Mouse (Mus musculus) layer of hippocampus, postnatal 36 days (tissue): ENCODE measurements around the gene Tbxa2r. TPM values are rescaled to one million over a fixed set of nuclear protein-coding genes. Genes with fewer than 3 reads are reported as not detected.

Experiments
- DNase-seq, 2 experiments: peaks; one replicate each; pipeline ENCODE4 v3.0.0; 2022
- total RNA-seq, 2 experiments: library from RNA; stranded (reverse); gene quantifications; 2 replicates each; pipeline ENCODE4 v1.2.3; 2021

Tbxa2r gene
- total RNA-seq, 2 experiments from 2014 or later = 0.91 to 1.1 TPM

DNA sequence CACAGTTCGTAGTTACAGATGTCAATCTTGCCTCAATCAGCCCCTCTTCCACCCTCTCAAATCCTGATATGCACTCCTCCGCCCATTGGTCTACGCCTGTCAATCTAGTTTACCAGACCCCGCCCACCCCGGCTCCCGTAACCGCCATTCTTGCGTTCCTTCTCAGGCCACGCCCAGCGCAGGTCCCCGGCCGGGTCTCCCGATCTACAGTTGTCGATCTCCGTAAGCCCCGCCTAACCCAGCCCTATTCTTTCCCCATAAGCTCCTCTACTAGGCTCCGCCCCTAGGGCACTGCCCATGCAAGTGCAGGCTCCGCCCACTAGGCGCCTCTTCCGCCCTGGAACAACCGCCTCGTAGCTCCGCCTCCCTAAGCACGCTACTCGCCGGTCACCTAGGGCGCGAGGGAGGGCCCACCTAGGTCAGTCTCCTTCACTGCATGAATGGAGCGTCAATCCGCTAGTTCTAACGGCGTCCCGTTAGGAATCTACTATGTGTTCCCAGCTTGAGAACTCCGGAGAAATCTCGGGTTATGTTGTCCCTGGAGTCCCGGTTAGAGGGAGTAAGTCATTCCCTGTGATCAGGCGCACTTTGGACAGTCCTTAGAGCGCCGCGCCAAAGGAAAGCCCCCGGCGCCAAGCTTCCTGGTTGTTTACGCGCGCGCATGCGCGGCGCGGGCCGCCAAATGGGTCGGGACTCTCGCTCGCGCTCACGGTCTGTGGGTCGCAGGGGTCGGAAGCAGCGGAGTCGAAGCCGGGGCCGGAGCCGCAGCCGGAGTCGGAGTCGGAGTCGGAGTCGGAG is 7.8 kb upstream of the Tbxa2r start, which contains the start of gene Cactin:
Cactin (plus strand) TSS at position 554 of the 798 bp plus-strand sequence.
- DNase-seq = peak; percentile 99 to 100

DNA sequence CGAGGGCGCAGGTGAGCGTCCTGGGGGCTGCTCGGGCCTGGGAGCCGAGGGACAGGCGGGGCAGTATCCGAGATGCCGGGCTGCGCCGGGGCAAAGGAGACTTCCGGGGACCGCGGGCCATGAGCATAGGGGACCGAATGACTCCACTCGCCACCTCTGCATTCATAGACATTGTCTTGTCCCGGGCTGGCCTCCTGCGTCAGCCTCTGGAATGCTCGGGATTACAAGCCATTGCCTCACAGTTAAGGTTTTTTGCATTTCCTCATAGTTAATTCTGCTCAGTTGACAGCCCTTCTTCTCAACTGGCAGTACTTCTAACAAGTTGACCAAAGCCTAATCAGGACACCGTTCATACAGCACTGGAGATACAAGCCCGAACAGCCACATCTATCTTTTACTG is 7.1 kb upstream of the Tbxa2r start:
- DNase-seq = no peak

DNA sequence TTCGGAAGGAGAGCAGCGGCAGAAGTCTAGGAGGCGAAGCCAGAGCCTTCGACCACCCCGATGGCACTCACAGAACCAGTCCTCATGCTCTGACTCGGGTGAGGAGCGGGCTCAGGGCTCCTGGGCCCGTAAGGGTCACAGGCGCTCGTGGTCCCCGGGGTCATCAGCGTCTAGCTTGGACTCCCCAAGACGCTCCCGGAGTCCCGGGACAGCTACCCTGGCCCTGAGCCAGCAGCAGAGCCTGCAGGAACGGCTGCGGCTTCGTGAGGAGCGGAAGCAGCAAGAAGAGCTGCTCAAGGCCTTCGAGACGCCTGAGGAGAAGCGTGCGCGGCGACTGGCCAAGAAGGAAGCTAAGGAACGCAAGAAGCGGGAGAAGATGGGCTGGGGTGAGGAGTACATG is 6.1 kb upstream of the Tbxa2r start:
- DNase-seq = no peak

DNA sequence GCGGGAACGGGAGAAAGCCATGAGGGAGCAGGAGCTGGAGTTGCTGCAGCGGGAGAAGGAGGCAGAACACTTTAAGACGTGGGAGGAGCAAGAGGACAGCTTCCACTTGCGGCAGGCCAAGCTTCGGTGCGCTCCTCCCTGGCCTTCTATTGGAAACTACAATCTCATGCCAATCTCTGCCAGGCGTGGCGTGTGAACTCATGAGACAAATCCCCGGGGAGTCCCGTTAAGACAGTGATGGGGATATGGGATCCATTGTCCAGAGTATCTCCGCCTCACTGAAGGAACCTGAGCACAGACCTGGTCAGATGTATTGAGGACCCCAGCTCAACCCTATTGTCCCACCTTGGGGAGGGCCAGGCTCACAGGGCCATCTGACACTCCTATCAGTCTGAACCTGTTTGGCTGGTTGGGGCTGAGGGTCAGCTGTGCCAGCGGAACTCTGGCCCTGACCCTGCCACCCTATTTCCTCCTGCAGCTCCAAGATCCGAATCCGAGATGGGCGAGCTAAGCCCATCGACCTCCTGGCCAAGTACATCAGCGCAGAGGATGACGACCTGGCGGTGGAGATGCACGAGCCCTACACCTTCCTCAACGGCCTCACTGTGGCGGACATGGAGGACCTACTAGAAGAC is 5.3 kb upstream of the Tbxa2r start:
- DNase-seq = no peak

DNA sequence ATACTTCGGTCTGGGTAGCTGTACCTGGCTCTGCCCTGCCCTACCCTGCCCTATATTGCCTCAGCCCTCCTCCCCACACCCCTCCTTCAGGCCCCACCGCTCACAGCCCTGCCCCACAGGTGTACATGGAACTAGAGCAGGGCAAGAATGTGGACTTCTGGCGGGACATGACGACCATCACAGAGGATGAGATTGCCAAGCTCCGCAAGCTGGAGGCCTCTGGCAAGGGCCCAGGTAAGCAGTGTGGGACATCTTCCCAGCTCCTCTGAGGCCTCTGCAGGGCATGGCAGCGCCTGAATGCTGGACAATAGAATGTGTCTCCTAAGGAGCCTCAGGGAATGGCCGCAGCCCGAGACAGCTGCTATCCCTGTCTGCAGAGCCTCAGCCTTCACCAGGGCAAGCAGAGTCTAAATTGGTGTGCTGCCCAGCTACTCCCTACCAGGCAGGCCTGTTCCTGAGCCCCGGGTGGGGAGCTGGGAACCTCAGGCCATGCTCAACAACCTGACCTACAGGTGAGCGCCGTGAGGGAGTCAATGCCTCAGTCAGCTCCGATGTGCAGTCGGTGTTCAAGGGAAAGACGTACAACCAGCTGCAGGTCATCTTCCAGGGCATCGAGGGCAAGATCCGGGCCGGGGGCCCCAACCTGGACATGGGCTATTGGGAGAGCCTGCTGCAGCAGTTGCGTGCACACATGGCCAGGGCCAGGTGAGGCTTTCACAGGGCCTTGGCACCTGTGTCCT is 4.6 kb upstream of the Tbxa2r start:
- DNase-seq = no peak

DNA sequence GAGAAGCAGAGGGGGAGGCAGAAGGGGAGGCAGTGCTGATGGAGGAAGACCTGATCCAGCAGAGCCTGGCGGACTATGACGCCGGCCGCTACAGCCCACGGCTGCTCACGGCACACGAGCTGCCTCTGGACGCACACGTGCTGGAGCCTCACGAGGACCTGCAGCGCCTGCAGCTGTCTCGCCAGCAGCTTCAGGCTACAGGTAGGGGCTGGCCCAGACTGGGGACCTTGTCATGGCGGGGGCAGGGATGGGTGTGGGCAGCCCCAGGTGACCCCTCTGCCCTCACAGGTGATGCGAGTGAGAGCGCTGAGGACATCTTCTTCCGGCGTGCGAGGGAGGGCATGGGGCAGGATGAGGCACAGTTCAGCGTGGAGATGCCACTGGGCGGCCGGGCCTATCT is 3.4 kb upstream of the Tbxa2r start:
- no peak for DNase-seq

DNA sequence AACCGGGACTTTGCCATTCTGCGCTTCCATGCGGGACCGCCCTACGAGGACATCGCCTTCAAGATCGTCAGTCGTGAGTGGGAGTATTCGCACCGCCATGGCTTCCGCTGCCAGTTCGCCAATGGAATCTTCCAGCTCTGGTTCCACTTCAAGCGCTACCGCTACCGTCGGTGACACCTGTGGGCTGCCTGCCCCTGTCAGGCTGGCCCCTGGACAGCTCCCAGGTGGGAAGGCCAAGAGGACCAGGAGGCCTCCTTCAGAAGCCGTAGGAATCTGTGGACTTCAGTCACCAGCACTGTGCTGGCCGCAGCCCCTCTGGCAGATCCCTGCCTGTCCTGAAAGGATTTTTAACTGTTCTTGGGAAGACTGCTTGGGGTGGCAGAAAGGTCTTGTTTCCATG is 2.8 kb upstream of the Tbxa2r start:
- no peak for DNase-seq

DNA sequence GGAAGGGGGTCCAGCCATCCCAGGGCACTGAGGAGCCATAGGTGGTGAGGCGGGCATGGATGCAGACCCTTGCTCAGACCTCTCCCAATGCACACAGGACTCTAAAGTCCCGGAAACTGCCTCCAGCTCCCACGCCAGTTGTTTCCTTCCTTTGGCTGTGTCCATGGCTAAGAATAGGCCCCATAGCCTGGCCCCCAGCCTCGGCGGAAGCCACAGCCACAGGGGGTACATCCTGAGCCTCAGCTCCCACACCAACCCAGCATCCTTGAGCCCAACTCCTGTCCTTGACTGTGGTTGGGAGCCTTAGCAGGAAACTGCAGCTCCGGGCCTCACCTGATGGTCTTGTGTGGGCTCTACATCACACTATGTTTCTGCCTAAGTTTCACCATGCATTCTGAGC is 1.7 kb upstream of the Tbxa2r start:
- no peak for DNase-seq

DNA sequence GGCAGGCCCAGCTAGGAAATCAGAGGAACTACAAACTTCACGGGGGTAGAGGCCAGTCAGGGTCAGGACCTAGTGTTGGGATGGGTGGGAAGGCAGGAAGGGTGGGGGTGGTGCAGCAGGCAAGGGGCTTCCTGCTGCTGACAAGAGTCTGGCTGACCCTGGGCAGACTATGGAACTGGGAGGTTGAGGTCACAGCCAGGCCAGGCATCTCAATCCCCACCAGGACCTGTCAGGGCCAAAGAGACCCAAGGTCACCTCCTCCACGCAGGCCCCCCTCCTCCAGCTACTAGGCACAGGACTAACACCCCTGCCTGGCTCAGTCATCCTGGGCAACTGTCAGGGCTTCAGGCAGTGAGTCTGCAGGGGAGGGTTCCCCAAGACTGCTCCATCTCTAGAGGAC is 572 bp upstream of the Tbxa2r start:
- DNase-seq = no peak

DNA sequence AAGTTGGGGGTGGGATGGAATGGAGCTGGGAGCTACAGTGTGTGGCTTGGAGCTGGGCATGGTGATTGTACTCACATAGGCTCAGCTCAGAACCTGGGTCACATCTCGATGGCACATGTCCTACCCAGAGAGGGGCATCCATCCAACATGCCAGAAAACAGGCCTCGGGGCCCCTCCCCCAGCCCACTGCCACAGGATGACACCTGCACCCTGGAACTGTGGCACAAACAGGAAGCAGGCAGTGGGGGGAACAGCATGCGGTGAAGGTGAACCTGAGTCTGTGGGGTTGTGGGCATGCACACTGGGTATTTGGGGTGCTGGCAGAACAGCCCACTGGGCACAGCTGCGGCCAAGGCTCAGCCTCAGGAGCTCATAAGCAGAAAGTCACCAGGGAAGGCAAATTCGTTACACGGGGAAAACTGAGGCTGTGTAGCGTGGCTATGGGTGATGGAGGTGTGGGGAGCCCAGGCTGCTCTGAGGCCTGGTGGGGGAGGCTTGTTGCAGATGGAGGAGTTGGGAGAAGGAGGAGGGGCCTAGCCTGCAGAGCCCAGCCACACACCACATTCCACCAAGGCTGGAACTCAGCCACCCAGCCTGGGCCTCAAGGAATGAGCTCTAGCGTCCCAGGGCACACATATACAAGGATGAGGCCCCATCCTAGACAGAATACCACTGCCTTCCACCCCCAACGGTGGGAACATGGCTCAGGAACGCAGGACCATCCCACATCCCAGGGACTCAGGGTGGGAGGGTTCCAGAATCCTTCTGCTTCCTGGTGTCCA is 854 bp downstream of the Tbxa2r start:
- no peak for DNase-seq

DNA sequence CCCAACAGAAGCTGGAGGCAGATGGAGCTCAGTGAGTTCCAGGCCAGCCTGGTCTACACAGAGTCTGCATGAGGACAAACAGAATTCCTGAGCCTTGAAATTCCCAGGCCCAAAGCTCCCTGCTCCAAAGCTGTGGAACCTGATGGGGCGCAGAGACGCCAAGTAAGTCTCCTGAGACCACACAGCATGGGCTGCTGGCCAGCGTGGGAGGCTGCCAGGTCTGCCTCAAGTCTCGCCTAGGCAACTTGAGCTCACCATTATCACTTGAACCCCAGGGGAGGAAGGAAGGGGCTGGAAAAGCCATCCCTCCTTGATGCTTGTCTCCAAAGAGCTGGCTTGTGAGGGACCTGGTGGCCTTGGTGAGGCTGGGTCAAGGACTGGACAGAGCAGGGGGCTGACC is 1.5 kb downstream of the Tbxa2r start:
- no peak for DNase-seq

DNA sequence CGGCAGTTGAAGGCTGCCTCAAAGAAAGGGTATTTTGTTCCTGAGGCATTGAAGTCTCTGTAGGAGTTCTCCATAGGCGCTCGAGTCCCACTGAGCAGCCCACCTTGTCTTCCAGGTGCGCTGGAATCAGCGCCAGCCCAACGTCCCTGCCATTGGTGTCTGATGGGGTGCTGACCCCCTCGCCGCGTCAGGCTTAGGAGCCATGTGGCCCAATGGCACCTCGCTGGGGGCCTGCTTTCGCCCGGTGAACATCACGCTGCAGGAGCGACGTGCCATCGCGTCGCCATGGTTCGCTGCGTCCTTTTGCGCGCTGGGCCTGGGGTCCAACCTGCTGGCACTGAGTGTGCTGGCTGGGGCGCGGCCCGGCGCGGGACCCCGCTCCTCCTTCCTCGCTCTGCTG is 3.7 kb downstream of the Tbxa2r start:
- no peak for DNase-seq

DNA sequence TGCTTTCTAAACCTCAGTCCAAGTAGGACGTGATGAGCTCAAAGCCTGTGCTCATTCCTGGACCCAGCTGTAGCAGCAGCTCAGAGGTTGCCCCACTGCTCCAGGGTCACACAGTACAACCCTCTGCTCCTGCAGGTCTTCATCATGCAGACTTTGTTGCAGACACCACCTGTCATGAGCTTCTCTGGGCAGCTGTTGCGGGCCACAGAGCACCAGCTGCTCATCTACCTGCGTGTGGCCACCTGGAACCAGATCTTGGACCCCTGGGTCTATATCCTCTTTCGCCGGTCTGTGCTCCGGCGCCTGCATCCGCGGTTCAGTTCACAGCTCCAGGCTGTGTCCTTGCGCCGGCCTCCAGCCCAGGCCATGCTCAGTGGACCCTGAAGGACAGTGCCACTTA is 5.8 kb downstream of the Tbxa2r start:
- no peak for DNase-seq

DNA sequence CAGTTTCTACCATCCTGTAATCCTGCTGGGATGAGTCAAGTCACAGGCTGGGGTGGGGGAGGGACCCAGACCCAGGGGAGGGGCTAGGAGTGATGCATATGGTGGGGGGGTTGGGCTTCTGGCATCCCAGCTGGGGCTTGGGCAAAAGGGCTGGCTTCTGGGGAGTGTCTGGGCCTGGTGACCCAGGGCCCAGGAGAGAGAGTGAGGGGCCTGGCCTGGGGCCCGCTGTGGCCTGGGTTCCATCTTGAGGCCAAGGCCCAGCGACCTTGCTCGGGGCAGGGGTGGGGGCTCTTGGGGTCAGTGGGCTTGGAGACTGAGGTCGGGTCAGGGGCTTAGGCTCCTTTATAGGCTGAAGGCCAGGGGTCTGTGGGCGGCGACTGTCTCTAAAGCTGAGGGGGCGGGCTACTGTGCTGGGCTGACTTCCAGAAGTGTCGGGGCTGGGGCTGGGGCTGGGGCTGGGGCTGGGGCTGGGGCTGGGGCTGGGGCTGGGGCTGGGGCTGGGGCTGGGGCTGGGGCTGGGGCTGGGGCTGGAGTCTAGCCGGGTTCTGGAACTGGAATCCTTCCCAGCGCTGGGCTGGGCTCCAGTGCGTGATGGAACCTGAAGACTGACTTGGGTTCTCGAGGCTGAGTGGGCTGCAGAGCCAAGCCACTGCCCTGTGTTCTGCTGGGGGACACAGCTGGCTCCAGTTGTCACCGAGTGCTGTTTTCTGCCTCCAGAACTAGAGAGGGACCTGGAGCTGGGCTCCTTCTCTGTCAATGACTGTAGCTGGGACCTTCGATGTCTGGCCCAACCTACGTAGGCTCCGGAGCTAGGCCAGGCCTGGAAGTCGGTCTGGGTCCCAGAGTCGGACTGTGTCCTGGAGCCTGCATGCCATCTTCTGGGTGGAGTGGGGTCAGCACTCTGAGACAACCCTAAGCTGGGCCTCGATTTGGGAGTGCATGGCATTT is 7.1 kb downstream of the Tbxa2r start:
- no peak for DNase-seq

DNA sequence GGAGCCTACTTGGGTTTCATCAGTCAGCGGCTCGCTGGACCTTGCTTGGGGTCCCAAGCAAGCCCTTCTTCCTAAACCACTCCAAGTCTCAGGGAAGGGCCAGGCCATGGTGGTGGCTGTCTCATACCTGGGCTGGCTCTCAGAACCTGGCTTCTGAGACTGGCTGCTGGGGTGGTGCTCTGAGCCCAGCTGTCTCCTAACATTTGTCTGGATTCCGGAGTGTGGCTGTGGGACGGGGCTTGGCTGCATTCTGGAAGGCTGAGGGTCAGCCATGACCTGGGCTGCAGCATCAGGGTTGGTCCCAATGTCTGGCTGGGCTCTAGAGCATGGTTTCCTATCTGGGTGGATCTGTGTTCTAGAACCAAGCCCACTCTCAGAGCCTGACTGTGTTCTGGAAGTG is 8.0 kb downstream of the Tbxa2r start:
- DNase-seq = no peak

DNA sequence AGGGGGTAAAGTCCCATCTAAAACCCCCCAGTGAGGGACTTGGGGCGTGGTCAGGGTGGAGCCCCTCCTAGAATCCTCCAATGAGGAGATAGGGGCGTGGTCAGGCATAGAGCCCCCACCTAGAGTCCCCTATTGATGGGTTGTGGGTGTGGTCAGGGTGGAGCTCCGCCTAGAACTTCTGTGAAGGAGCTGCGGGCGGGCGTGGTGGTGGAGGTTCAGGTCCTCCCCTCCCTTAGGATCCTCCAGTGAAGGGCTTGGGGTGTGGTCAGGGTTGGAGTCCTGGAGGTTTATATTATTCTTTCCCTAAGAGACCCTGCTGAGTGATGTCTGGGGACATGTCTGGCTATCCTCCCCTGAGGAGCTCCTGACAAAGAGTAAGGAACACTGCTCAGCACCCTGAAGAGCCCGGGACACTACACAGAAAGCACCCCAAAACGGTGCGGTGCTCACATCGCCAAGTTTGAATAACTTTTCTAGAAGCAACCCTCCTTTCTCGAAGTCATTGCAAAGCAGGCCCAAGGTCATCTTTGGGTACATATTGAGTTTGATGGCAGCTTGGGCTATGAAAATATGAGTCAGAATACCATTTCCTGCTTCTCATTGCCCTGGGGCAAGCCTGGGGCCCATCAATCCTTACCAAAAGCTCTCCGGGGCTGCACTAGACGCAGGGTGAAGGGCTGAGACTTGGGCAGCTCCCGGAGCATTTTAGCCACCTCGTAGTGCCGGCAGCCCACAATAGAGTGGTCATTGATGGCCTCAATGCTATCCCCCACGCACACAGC is 12.2 kb downstream of the Tbxa2r start:
- DNase-seq = no peak

DNA sequence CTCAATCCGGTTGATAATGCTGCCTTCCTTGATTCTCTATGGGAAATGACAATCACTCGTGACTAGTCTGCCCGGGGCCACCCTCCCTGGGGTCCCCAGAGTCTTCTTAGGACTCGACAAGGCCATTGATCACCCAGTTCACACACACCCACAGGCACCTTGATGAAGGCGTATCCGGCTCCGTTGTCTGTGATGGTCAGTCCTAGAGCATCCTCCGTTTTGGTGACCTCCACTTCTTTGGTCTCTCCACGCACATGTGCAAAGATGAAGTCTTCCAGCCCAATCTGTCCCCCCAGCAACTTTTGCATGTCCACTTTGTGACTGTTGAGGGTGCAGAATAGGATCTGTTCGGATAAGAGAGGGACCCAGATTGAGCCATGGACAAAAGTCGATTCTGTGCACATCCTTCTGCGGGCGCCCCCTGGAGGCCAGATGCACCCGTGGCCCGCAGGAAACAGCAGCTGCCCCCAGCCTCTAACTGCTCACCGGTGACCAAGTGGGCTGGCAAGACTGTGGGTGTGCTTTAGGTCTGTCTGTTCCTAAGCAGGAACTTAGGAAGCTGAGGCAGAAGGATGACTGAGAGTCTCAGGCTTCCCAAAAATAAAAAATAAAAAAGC is 12.9 kb downstream of the Tbxa2r start:
- DNase-seq = no peak

DNA sequence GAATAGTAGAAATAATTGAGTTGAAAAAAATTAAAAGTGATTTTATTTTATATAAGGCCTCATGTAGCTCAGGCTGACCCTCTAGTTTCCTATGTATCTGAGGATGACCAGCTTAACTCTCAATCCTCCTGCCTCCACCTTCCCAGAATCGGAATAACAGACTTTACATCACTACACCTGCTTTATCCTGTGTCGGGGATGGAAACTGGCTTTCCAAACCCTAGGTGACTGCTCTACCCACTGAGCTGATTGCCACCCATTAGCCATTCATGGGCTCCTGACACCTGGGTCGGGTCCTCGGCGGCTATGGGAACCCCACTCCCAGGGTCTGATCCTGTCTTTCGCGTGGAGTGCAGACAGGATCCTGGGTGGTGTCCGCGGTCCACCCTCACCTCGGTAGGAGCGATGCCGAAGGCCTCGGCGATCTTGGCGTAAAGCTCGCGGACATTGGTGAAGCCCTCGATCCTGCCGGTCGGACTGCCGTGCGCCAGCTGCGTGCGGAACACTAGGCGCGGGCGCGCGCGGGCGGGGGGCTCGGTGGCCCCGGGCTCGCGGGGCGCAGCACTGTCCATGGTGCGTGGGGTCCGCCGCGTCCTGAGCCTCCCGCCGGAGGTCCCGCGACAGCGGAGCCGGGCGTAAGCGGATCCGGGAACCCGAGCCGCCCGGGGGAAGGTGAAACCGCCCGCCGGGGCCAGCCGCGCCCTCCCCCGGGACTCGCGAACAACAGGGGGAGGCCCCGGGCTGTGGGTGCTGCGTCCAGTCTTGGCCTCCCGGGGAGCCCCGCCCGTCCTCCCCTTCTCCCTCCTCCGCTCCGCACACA is 14.4 kb downstream of the Tbxa2r start, which contains the start of gene Gipc3:
Gipc3 (minus strand) TSS at position 581 of the 820 bp plus-strand sequence.
- DNase-seq = no peak
